Mouse (Mus musculus) stomach, postnatal 0 days (tissue): ENCODE measurements around the gene Olfr704. TPM values are rescaled to one million over a fixed set of nuclear protein-coding genes. Genes with fewer than 3 reads are reported as not detected.
A peak's percentile ranks its signal among the peaks of the same experiment; 100 is the strongest.

ENCODE experiments used
- ATAC-seq: fragments of 200-750 bp; cut with Nextera tagmentation; 2 replicates; pipeline ENCODE4 v1.8.0; 2017; ENCODE audit not compliant: low FRiP score, low TSS enrichment
- DNase-seq: peaks from one replicate; pipeline ENCODE4 v3.0.0-alpha.2; 2016; ENCODE audit warnings: low spot score
- H3K27ac ChIP-seq: fragments of 300-500 bp; sonication (generic); replicated peaks from 2 replicates; pipeline ENCODE4 v1.5.1; 2014; ENCODE audit warnings: mild to moderate bottlenecking, control low read depth
- H3K27me3 ChIP-seq: fragments of 300-500 bp; sonication (generic); 2 replicates; pipeline ENCODE4 v1.6.1; 2014; ENCODE audit warnings: low read length; ENCODE audit not compliant: control insufficient read depth, insufficient read depth
- H3K36me3 ChIP-seq: fragments of 300-500 bp; sonication (generic); 2 replicates; pipeline ENCODE4 v1.6.1; 2014; ENCODE audit warnings: low read length, mixed read lengths; ENCODE audit not compliant: control insufficient read depth, insufficient read depth
- H3K4me1 ChIP-seq: fragments of 300-500 bp; sonication (generic); replicated peaks from 2 replicates; pipeline ENCODE4 v1.6.1; 2014; ENCODE audit warnings: antibody characterized with exemption; ENCODE audit not compliant: control insufficient read depth, insufficient read depth
- H3K4me2 ChIP-seq: fragments of 300-500 bp; sonication (generic); replicated peaks from 2 replicates; pipeline ENCODE4 v1.6.1; 2014; ENCODE audit warnings: low read depth, mild to moderate bottlenecking, control low read depth, moderate library complexity
- H3K4me3 ChIP-seq: fragments of 300-500 bp; sonication (generic); 2 replicates; pipeline ENCODE4 v1.5.1; 2014; ENCODE audit warnings: low read depth, low read length, control low read depth
- H3K9ac ChIP-seq: fragments of 300-500 bp; sonication (generic); 2 replicates; pipeline ENCODE4 v1.6.1; 2014; ENCODE audit warnings: mild to moderate bottlenecking, low read length, control low read depth, mixed read lengths
- H3K9me3 ChIP-seq: fragments of 300-500 bp; sonication (generic); 2 replicates; pipeline ENCODE4 v1.6.1; 2016; ENCODE audit warnings: low read length; ENCODE audit not compliant: control insufficient read depth
- CTCF ChIP-seq: IDR thresholded peaks from 2 replicates; pipeline ENCODE4 v1.5.1; 2016; ENCODE audit warnings: antibody characterized with exemption, low read depth, mild to moderate bottlenecking, moderate library complexity
- EP300 ChIP-seq: optimal IDR thresholded peaks from 2 replicates; pipeline ENCODE3; 2016; ENCODE audit warnings: antibody characterized with exemption
- WGBS: fragments of 180-500 bp; shearing (Covaris S2); extraction: QIAGEN DNeasy Blood & Tissue Kit; methylation state at CpG from one replicate; pipeline ENCODE4 v1.1.7; 2014; 5-methylcytosine and 5-hydroxymethylcytosine counted together
- polyA plus RNA-seq: library from polyadenylated mRNA; unstranded; fragments of >200 nt; fragmentation: Nextera tagmentation; extraction: Ambion mirVana; gene quantifications from 2 replicates; pipeline ENCODE4 v1.2.1, GENCODE M21; 2015

The Olfr704 gene
- not detected in 2 replicates for polyA plus RNA-seq

DNA sequence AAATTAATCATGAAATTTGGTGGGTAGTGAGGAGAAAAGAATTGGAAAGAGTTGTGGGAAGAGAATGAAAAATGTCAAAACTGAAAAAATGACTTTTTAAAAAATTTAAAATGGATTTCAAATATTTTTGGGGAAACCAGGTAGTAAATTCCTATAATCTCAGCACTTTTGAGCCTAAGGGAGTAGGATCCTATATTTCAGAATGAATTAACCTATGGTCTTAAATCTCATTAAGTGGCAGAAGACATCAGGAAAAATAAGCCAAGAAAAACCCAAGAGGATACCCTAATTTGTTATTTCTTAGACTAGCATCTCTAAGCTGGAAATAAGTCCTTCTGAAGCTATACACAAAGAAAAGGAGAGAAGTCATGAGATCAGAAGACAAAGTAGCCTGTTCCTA lies at the start of gene Olfr704:
TSS of gene Olfr704 (plus strand) at position 301 of the 400 bp plus-strand sequence.
- Histone ChIP-seq H3K9ac (no peak within 1 kb of the TSS), H3K9me3 (no peaks in the 10 kb centered on the region), H3K4me1 (no peaks in the 10 kb centered on the region), H3K27ac (no peak within 1 kb of the TSS), H3K4me2 (no peak within 1 kb of the TSS), H3K36me3 (no peaks in the 10 kb centered on the region), H3K4me3 (no peak within 1 kb of the TSS), H3K27me3 (no peaks in the 10 kb centered on the region)
- DNase-seq = no peak
- ATAC-seq = no peak
- TF ChIP-seq EP300 = no peak
- no peak for TF ChIP-seq CTCF

DNA sequence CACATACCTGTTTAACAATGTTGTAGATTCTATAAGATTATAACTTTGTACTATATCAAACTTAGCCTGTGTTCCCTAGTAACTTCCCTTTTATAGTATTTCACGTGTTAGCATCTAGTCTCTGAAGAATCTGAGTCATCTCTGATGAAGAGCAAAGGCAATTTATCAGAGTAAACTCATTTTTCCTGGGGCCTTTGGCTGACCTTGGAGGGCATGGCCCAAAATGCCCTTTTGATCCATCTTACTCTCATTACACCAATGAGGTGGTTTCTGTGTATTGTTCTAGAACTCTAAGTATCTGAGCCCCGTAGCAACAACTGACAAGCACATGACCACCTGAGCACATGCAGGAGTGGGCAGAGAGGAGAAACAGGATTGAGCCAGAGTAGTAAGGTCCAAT lies 49.2 kb upstream of the Olfr704 start, which contains the start of gene Olfr701:
TSS of gene Olfr701 (plus strand) at position 301 of the 400 bp plus-strand sequence.
- H3K27me3 ChIP-seq = no peaks in the 10 kb centered on the region
- ATAC-seq (no peak), DNase-seq (no peak)
- H3K9me3 ChIP-seq = no peaks in the 10 kb centered on the region
- WGBS = 52% methylated on average over 2 of the region's 2 CpGs
- no peak for TF ChIP-seq EP300
- no peak for TF ChIP-seq CTCF
- no peak within 1 kb of the TSS for H3K4me3 ChIP-seq
- H3K36me3 ChIP-seq = no peaks in the 10 kb centered on the region
- no peak within 1 kb of the TSS for H3K9ac ChIP-seq
- H3K4me2 ChIP-seq = no peak within 1 kb of the TSS
- H3K4me1 ChIP-seq = no peaks in the 10 kb centered on the region
- H3K27ac ChIP-seq = no peak within 1 kb of the TSS

DNA sequence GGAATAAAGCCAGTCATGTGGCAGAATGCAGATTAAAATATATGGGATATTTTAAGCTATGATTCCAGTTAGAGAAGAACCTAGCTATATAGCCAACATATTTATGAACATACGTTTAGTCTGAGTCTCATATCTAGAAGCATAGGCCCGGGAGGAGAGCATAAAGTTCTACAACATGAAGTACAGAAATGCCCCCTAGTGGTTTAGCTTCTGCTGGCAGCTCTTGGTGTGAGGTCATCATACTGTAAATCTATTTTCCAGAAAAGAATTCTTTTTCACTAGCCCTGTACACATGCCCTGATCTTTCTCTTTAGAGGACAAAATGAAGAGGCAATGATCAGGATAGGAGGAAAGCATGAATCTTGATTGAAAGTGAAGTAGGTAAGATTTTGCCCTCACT lies 47.2 kb upstream of the Olfr704 start:
- no peak overlapping the region for H3K27ac ChIP-seq
- no peaks in the 10 kb centered on the region for H3K27me3 ChIP-seq
- DNase-seq (no peak), ATAC-seq (no peak)
- no peak overlapping the region for H3K9ac ChIP-seq
- no peak overlapping the region for H3K4me3 ChIP-seq
- no peaks in the 10 kb centered on the region for H3K4me1 ChIP-seq
- H3K9me3 ChIP-seq = no peaks in the 10 kb centered on the region
- H3K36me3 ChIP-seq = no peaks in the 10 kb centered on the region
- WGBS = 42% methylated on average over 2 of the region's 2 CpGs
- no peak overlapping the region for H3K4me2 ChIP-seq
- TF ChIP-seq EP300 = no peak
- peak; percentile 49 for TF ChIP-seq CTCF

DNA sequence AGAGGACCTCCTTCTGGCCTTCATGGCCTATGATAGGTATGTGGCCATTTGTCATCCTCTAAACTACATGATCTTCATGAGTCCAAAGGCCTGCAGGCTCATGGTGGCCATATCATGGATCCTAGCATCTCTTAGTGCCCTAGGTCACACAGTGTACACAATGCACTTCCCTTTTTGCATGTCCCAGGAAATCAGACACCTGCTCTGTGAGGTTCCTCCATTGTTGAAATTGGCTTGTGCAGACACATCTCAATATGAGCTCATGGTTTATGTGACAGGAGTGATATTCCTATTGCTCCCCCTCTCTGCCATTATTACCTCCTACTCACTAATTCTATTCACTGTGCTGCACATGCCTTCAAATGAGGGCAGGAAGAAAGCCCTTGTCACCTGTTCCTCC lies 44.6 kb upstream of the Olfr704 start:
- DNase-seq (no peak), ATAC-seq (no peak)
- Histone ChIP-seq H3K27ac (no peak overlapping the region), H3K36me3 (no peaks in the 10 kb centered on the region), H3K4me3 (no peak overlapping the region), H3K9me3 (no peaks in the 10 kb centered on the region), H3K4me2 (no peak overlapping the region), H3K9ac (no peak overlapping the region), H3K27me3 (no peaks in the 10 kb centered on the region), H3K4me1 (no peaks in the 10 kb centered on the region)
- no peak for TF ChIP-seq CTCF
- TF ChIP-seq EP300 = no peak

DNA sequence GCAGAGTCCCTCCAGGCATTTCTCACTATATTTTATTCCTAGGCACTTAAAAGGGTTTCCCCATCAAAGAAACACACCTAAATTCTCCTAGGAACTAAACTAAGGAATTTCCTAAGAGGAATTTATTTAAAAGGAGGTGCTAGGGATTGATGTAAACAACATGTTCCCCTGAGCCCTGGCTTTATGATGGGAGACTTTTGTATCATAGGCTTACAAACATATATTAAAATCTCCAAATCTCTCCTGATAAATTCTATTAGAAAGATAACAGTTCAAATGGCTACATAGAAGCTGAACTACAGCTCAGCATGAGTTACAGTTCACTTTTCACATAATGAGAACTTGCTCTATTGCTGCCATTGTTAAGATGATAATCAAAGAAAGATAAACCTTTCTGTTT lies 29.2 kb upstream of the Olfr704 start, which contains the start of gene Olfr702:
TSS of gene Olfr702 (minus strand) at position 101 of the 400 bp plus-strand sequence.
- H3K36me3 ChIP-seq = no peaks in the 10 kb centered on the region
- H3K9me3 ChIP-seq = no peaks in the 10 kb centered on the region
- DNase-seq (no peak), ATAC-seq (no peak)
- H3K27me3 ChIP-seq = no peaks in the 10 kb centered on the region
- H3K4me1 ChIP-seq = no peaks in the 10 kb centered on the region
- H3K4me2 ChIP-seq = no peak within 1 kb of the TSS
- TF ChIP-seq CTCF (no peak), EP300 (no peak)
- no peak within 1 kb of the TSS for H3K4me3 ChIP-seq
- no peak within 1 kb of the TSS for H3K27ac ChIP-seq
- H3K9ac ChIP-seq = no peak within 1 kb of the TSS

DNA sequence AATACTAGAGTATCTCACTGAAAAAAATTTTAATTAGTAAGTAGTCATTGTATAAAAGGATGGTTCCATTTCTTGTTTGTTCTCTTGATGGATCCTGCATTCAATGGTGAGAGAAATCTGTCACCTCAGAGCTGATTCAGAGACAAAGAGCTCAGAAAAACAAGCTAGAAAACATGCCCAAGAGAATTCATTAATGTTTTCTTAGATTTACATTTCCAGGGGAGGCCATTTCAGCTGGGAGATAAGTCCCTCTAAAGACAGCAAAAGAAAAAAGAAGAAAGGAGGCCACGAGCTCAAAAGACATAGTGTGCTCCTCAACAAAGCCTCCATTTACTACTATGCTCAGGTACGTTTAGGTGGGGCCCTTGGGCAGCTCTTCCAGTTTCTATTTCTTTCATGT lies 19.9 kb upstream of the Olfr704 start, which contains the start of gene Olfr703:
TSS of gene Olfr703 (plus strand) at position 301 of the 400 bp plus-strand sequence.
- Histone ChIP-seq H3K36me3 (no peaks in the 10 kb centered on the region), H3K4me1 (no peaks in the 10 kb centered on the region), H3K27ac (no peak within 1 kb of the TSS), H3K27me3 (no peaks in the 10 kb centered on the region), H3K9me3 (no peaks in the 10 kb centered on the region), H3K9ac (no peak within 1 kb of the TSS), H3K4me2 (no peak within 1 kb of the TSS), H3K4me3 (no peak within 1 kb of the TSS)
- WGBS = 74% methylated on average over 2 of the region's 2 CpGs
- DNase-seq (no peak), ATAC-seq (no peak)
- no peak for TF ChIP-seq EP300
- no peak for TF ChIP-seq CTCF
